Mouse (Mus musculus) lung, postnatal 0 days (tissue): Measurements from ENCODE around the gene Adamts20. TPM values are rescaled to one million over a fixed set of nuclear protein-coding genes. Genes with fewer than 3 reads are reported as not detected.

ENCODE experiments used
- ATAC-seq: fragments of 200-750 bp; cut with Nextera tagmentation; 2 replicates; pipeline ENCODE4 v1.8.0; 2017; ENCODE audit warnings: moderate library complexity
- DNase-seq: peaks from one replicate; pipeline ENCODE4 v3.0.0-alpha.2; 2016; ENCODE audit warnings: low spot score
- H3K27ac ChIP-seq: fragments of 300-500 bp; sonication (generic); 2 replicates; pipeline ENCODE4 v1.5.1; 2014; ENCODE audit warnings: antibody characterized with exemption, mild to moderate bottlenecking, low read length, mixed read lengths
- H3K27me3 ChIP-seq: fragments of 300-500 bp; sonication (generic); replicated peaks from 2 replicates; pipeline ENCODE4 v1.6.1; 2014; ENCODE audit warnings: low read length, mixed read lengths; ENCODE audit not compliant: insufficient read depth
- H3K36me3 ChIP-seq: fragments of 300-500 bp; sonication (generic); 2 replicates; pipeline ENCODE4 v1.6.1; 2014; ENCODE audit warnings: low read length, mixed read lengths; ENCODE audit not compliant: insufficient read depth
- H3K4me1 ChIP-seq: fragments of 300-500 bp; sonication (generic); 2 replicates; pipeline ENCODE4 v1.6.1; 2014; ENCODE audit warnings: antibody characterized with exemption, low read depth, low read length, mixed read lengths; ENCODE audit not compliant: insufficient read depth
- H3K4me2 ChIP-seq: fragments of 300-500 bp; sonication (generic); replicated peaks from 2 replicates; pipeline ENCODE4 v1.6.1; 2014; ENCODE audit warnings: low read depth, mild to moderate bottlenecking, low read length, moderate library complexity, mixed read lengths
- H3K4me3 ChIP-seq: fragments of 300-500 bp; sonication (generic); 2 replicates; pipeline ENCODE4 v1.5.1; 2014; ENCODE audit warnings: low read depth, low read length
- H3K9ac ChIP-seq: fragments of 300-500 bp; sonication (generic); replicated peaks from 2 replicates; pipeline ENCODE4 v1.6.1; 2014; ENCODE audit warnings: low read depth, mild to moderate bottlenecking
- H3K9me3 ChIP-seq: fragments of 300-500 bp; sonication (generic); 2 replicates; pipeline ENCODE4 v1.6.1; 2016; ENCODE audit warnings: low read length, mixed read lengths
- CTCF ChIP-seq: IDR thresholded peaks from 2 replicates; pipeline ENCODE4 v1.5.1; 2016; ENCODE audit warnings: antibody characterized with exemption, mild to moderate bottlenecking
- EP300 ChIP-seq: IDR thresholded peaks from 2 replicates; pipeline ENCODE4 v1.6.1; 2016; ENCODE audit warnings: antibody characterized with exemption, mild to moderate bottlenecking, control low read depth
- WGBS: fragments of 180-500 bp; shearing (Covaris S2); extraction: QIAGEN DNeasy Blood & Tissue Kit; methylation state at CpG from one replicate; pipeline ENCODE4 v1.1.7; 2014; 5-methylcytosine and 5-hydroxymethylcytosine counted together
- polyA plus RNA-seq: library from polyadenylated mRNA; unstranded; fragments of >200 nt; fragmentation: Nextera tagmentation; extraction: Ambion mirVana; gene quantifications from 2 replicates; pipeline ENCODE4 v1.2.1, GENCODE M21; 2015

The Adamts20 gene
- polyA plus RNA-seq, 1 experiment from 2014 or later: 0.13 TPM

DNA sequence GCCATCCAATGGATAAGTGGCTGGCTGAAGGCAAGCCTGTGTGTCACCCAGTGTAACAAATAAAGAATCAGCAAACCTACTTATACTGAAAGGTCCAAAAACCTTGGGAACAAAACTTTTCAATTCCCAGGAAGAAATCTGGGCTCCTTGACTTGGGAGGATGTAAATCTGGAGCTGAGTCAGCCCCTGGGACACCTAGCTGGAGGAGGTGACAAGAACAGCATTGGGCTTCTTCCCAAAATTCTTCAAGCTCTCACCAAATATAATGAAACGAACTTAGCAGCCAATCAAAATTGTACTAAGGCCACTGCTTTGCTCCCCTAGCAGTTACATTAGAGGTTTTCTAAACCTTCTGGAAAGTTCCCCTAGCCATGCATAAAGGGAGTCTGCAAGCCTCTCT is 223.1 kb downstream of the Adamts20 start:
- no peak for ATAC-seq
- no peaks in the 10 kb centered on the region for H3K27me3 ChIP-seq
- 76% methylated on average over 1 of the region's 1 CpGs for WGBS
- TF ChIP-seq EP300 (no peak), CTCF (no peak)
- no peaks in the 10 kb centered on the region for H3K36me3 ChIP-seq
- H3K9ac ChIP-seq: no peak overlapping the region
- H3K27ac ChIP-seq: no peak overlapping the region
- no peaks in the 10 kb centered on the region for H3K9me3 ChIP-seq
- H3K4me2 ChIP-seq: no peak overlapping the region
- H3K4me3 ChIP-seq: no peak overlapping the region
- no peak for DNase-seq
- no peaks in the 10 kb centered on the region; the same call in 1 of the 2 replicates for H3K4me1 ChIP-seq

DNA sequence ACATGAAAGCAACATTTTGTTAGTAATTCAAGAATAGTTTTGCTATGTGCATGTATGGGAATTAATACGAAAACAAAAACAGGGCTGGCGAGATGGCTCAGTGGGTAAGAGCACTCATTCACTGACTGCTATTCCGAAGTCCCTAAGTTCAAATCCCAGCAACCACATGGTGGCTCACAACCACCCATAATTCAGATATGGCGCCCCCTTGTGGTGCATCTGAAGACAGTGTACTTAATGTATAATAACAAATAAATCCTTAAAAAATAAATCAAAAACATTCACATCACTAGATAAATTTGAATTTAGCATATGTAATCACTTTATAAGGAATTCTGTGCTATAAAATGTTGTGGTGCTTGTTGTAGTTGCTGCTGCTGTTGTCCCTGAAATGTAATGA is 225.6 kb downstream of the Adamts20 start:
- TF ChIP-seq CTCF (peak; percentile 49), EP300 (no peak)
- H3K27ac ChIP-seq: no peak overlapping the region
- no peaks in the 10 kb centered on the region for H3K27me3 ChIP-seq
- ATAC-seq: no peak
- H3K4me1 ChIP-seq: no peaks in the 10 kb centered on the region; the same call in 1 of the 2 replicates
- no peak overlapping the region for H3K9ac ChIP-seq
- no peaks in the 10 kb centered on the region for H3K36me3 ChIP-seq
- H3K4me2 ChIP-seq: no peak overlapping the region
- WGBS: 92% methylated on average over 4 of the region's 4 CpGs
- no peak overlapping the region for H3K4me3 ChIP-seq
- H3K9me3 ChIP-seq: no peaks in the 10 kb centered on the region
- DNase-seq: no peak

- Histone ChIP-seq H3K36me3 (no peaks in the 10 kb centered on the region), H3K9me3 (no peaks in the 10 kb centered on the region), H3K4me3 (no peak overlapping the region), H3K27ac (no peak overlapping the region), H3K9ac (no peak overlapping the region), H3K27me3 (no peaks in the 10 kb centered on the region), H3K4me1 (no peaks in the 10 kb centered on the region; the same call in 1 of the 2 replicates), H3K4me2 (no peak overlapping the region)
- ATAC-seq (no peak), DNase-seq (no peak)
- 52% methylated on average over 6 of the region's 6 CpGs for WGBS
- TF ChIP-seq CTCF: no peak
- TF ChIP-seq EP300: no peak
Observed at GRCm38 (mm10) chr15:94239127-94239526, 226.1 kb downstream of the Adamts20 start.

- DNase-seq (peak; percentile 72), ATAC-seq (peak; percentile 76)
- peak overlapping the region; percentile 15; the same call in 1 of the 2 replicates for H3K27ac ChIP-seq
- TF ChIP-seq CTCF (no peak), EP300 (peak; percentile 33; the same call in 1 of the 2 replicates)
- H3K4me1 ChIP-seq: no peaks in the 10 kb centered on the region; the same call in 1 of the 2 replicates
- no peak overlapping the region for H3K4me3 ChIP-seq
- H3K36me3 ChIP-seq: no peaks in the 10 kb centered on the region
- no peaks in the 10 kb centered on the region for H3K9me3 ChIP-seq
- no peak overlapping the region; the same call in 1 of the 2 replicates for H3K4me2 ChIP-seq
- 39% methylated on average over 14 of the region's 14 CpGs for WGBS
- no peak overlapping the region for H3K9ac ChIP-seq
- H3K27me3 ChIP-seq: no peaks in the 10 kb centered on the region
Observed at GRCm38 (mm10) chr15:94238058-94238876, 227.0 kb downstream of the Adamts20 start.

DNA sequence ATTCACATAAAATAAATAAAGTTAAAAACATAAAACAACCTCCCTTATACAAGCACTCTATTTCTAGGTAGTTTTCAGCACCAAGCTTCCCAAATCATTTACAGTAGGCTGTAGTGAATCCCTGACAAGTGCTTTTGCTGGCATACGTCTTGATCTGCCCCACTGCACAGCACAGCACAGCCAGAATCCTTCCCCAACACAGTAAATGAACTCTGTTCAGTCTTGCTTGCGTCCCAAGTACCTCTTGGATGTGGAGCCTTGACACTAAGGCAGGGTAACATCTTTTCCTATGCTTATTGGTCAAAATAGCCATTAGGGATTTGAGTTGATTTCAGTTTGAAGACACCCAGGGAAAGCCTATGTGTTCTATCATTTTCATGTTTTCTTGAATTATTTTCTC is 228.5 kb downstream of the Adamts20 start:
- WGBS: 85% methylated on average over 2 of the region's 2 CpGs
- H3K27ac ChIP-seq: no peak overlapping the region
- no peaks in the 10 kb centered on the region for H3K27me3 ChIP-seq
- H3K36me3 ChIP-seq: no peaks in the 10 kb centered on the region
- TF ChIP-seq CTCF (no peak), EP300 (no peak)
- H3K9ac ChIP-seq: no peak overlapping the region
- H3K4me3 ChIP-seq: no peak overlapping the region
- no peak overlapping the region for H3K4me2 ChIP-seq
- no peaks in the 10 kb centered on the region for H3K9me3 ChIP-seq
- H3K4me1 ChIP-seq: no peaks in the 10 kb centered on the region; the same call in 1 of the 2 replicates
- DNase-seq (no peak), ATAC-seq (no peak)

GRCm38 (mm10) chr15:94236121-94236520 is 229.1 kb downstream of the Adamts20 start:
- no peaks in the 10 kb centered on the region for H3K9me3 ChIP-seq
- H3K27ac ChIP-seq: no peak overlapping the region
- TF ChIP-seq CTCF: no peak
- TF ChIP-seq EP300: no peak
- H3K4me1 ChIP-seq: no peaks in the 10 kb centered on the region; the same call in 1 of the 2 replicates
- no peak overlapping the region for H3K4me2 ChIP-seq
- no peaks in the 10 kb centered on the region for H3K27me3 ChIP-seq
- H3K4me3 ChIP-seq: no peak overlapping the region
- 62% methylated on average over 3 of the region's 3 CpGs for WGBS
- no peak overlapping the region for H3K9ac ChIP-seq
- ATAC-seq: no peak
- no peak for DNase-seq
- H3K36me3 ChIP-seq: no peaks in the 10 kb centered on the region
